Mouse (Mus musculus) kidney, adult 2 months (tissue): ENCODE measurements around the gene Cd79b. TPM values are rescaled to one million over a fixed set of nuclear protein-coding genes. Genes with fewer than 3 reads are reported as not detected.
A peak's percentile ranks its signal among the peaks of the same experiment; 100 is the strongest.

ENCODE experiments used
- DNase-seq: peaks from one replicate; pipeline ENCODE4 v3.0.0; 2021
- H3K27ac ChIP-seq: fragments of 200-500 bp; 2 replicates; pipeline ENCODE4 v1.5.1; 2012; ENCODE audit warnings: low read depth, low read length, control low read depth, inconsistent platforms; ENCODE audit not compliant: insufficient read depth
- H3K27me3 ChIP-seq: fragments of 200-500 bp; replicated peaks from 2 replicates; pipeline ENCODE4 v1.6.1; 2012; ENCODE audit warnings: mild to moderate bottlenecking, moderate library complexity, low read length, inconsistent platforms; ENCODE audit not compliant: control insufficient read depth, insufficient read depth
- H3K36me3 ChIP-seq: fragments of 200-500 bp; 2 replicates; pipeline ENCODE4 v1.6.1; 2012; ENCODE audit warnings: mild to moderate bottlenecking, moderate library complexity, low read length, inconsistent platforms; ENCODE audit not compliant: control insufficient read depth, insufficient read depth
- H3K4me1 ChIP-seq: fragments of 200-500 bp; 2 replicates; pipeline ENCODE4 v1.6.1; 2011; ENCODE audit warnings: low read length; ENCODE audit not compliant: control insufficient read depth, insufficient read depth
- H3K4me3 ChIP-seq: fragments of 200-500 bp; 2 replicates; pipeline ENCODE4 v1.5.1; 2011; ENCODE audit warnings: mild to moderate bottlenecking, low read depth, low read length, control low read depth; ENCODE audit not compliant: insufficient read depth
- CTCF ChIP-seq: fragments of 200-500 bp; conservative IDR thresholded peaks from 2 replicates; pipeline ENCODE4 v1.5.1; 2011; ENCODE audit warnings: low read depth, mild to moderate bottlenecking, control low read depth, low read length, moderate library complexity, mixed read lengths; ENCODE audit not compliant: insufficient read depth, insufficient read length
- POLR2A ChIP-seq: fragments of 200-500 bp; IDR thresholded peaks from one replicate; pipeline ENCODE4 v1.6.1; 2011; ENCODE audit warnings: low read depth, low read length, control low read depth
- WGBS: fragments of 180-500 bp; shearing (Covaris S2); methylation state at CpG from one replicate; pipeline ENCODE4 v1.1.7; 2018; 5-methylcytosine and 5-hydroxymethylcytosine counted together
- polyA plus RNA-seq: library from polyadenylated mRNA; depleted of rRNA; stranded (reverse); fragments of >200 nt; gene quantifications from 2 replicates; pipeline ENCODE4 v1.2.3, GENCODE M21; 2012

The Cd79b gene
- polyA plus RNA-seq, 1 experiment = 17.9 TPM

- WGBS = 24% methylated on average over 8 of the region's 8 CpGs
Measured at GRCm38 (mm10) chr11:106289369-106289768, 25.2 kb downstream of the Cd79b start.

GRCm38 (mm10) chr11:106286987-106287386 lies 27.6 kb downstream of the Cd79b start:
- H3K27ac ChIP-seq = no peak overlapping the region
- H3K4me3 ChIP-seq = no peak overlapping the region
- no peaks in the 10 kb centered on the region for H3K27me3 ChIP-seq
- H3K36me3 ChIP-seq = no peaks in the 10 kb centered on the region
- H3K4me1 ChIP-seq = no peaks in the 10 kb centered on the region
- TF ChIP-seq POLR2A (no peak), CTCF (no peak)
- no peak for DNase-seq
- 63% methylated on average over 11 of the region's 11 CpGs for WGBS

More at GRCm38 (mm10) chr11:106289369-106289768, 25.2 kb downstream of the Cd79b start:
- TF ChIP-seq POLR2A (no peak), CTCF (peak; percentile 37; the same call in 1 of the 2 replicates)
- no peak overlapping the region for H3K27ac ChIP-seq
- H3K36me3 ChIP-seq = no peaks in the 10 kb centered on the region
- H3K27me3 ChIP-seq = no peaks in the 10 kb centered on the region
- H3K4me1 ChIP-seq = no peaks in the 10 kb centered on the region
- DNase-seq = peak; percentile 71
- no peak overlapping the region for H3K4me3 ChIP-seq

DNA sequence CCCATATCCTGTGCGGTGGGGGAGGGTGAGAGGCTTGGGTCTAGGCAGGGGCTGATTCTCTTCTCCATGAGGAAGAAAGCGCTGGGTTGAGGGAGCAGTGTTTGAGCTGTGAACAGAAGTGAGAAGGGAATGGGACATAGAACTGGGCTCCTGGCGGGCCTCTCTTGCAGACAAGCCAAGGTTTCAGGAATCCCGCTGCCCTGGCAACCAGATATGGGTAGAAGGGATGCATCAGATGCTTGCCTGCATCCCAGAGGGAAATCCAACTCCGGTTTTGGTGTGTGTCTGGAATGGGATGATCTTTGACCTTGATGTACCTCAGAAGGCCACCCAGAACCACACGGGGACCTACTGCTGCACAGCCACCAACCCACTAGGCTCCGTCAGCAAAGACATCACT lies 28.4 kb downstream of the Cd79b start:
- H3K36me3 ChIP-seq = no peaks in the 10 kb centered on the region
- no peak overlapping the region for H3K27ac ChIP-seq
- H3K4me1 ChIP-seq = no peaks in the 10 kb centered on the region
- TF ChIP-seq CTCF = no peak
- no peak for TF ChIP-seq POLR2A
- 88% methylated on average over 7 of the region's 7 CpGs for WGBS
- H3K4me3 ChIP-seq = no peak overlapping the region
- H3K27me3 ChIP-seq = no peaks in the 10 kb centered on the region
- DNase-seq = no peak

DNA sequence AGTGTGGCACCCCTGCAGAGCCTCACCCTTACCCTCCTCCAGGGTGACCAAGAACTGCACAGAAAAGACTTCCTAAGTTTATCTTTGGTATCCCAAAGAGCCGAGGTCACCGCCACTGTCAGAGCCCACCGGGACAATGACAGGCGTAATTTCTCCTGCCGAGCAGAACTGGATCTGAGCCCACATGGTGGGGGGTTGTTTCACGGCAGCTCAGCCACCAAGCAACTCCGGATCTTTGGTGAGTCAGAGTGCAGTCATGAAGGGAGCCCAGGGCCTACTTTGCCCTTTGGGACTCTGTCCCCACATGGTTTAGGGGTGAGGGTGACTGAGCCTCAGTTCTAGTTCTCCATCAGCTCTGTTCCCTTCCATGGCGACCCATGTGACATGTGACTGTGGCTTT lies 30.4 kb downstream of the Cd79b start:
- H3K27ac ChIP-seq = no peak overlapping the region
- H3K4me3 ChIP-seq = no peak overlapping the region
- 63% methylated on average over 8 of the region's 8 CpGs for WGBS
- no peak for DNase-seq
- no peak for TF ChIP-seq POLR2A
- no peak for TF ChIP-seq CTCF
- no peaks in the 10 kb centered on the region for H3K36me3 ChIP-seq
- H3K27me3 ChIP-seq = no peaks in the 10 kb centered on the region
- H3K4me1 ChIP-seq = no peaks in the 10 kb centered on the region

- WGBS = 83% methylated on average over 4 of the region's 4 CpGs
- no peak for DNase-seq
- H3K36me3 ChIP-seq = no peaks in the 10 kb centered on the region
- no peaks in the 10 kb centered on the region for H3K27me3 ChIP-seq
- no peak overlapping the region for H3K27ac ChIP-seq
- no peaks in the 10 kb centered on the region for H3K4me1 ChIP-seq
- TF ChIP-seq CTCF (no peak), POLR2A (no peak)
- H3K4me3 ChIP-seq = no peak overlapping the region
Measured at GRCm38 (mm10) chr11:106283371-106283770, 31.2 kb downstream of the Cd79b start.

GRCm38 (mm10) chr11:106282452-106282851 lies 32.1 kb downstream of the Cd79b start:
- Histone ChIP-seq H3K4me1 (no peaks in the 10 kb centered on the region), H3K27me3 (no peaks in the 10 kb centered on the region), H3K36me3 (no peaks in the 10 kb centered on the region), H3K27ac (no peak overlapping the region), H3K4me3 (no peak overlapping the region)
- DNase-seq = no peak
- 84% methylated on average over 6 of the region's 6 CpGs for WGBS
- TF ChIP-seq POLR2A (no peak), CTCF (no peak)

GRCm38 (mm10) chr11:106276454-106276853 lies 38.1 kb downstream of the Cd79b start, which contains the start of gene Tcam1:
Tcam1 (plus strand) TSS chr11:106276672.
- H3K27me3 ChIP-seq = no peaks in the 10 kb centered on the region
- WGBS = 4% methylated on average over 25 of the region's 25 CpGs
- peaks cover 5% of the 10 kb centered on the region for H3K4me1 ChIP-seq
- H3K27ac ChIP-seq = no peak within 1 kb of the TSS
- H3K4me3 ChIP-seq = no peak within 1 kb of the TSS
- DNase-seq = peak; percentile 95
- H3K36me3 ChIP-seq = no peaks in the 10 kb centered on the region
- TF ChIP-seq POLR2A (no peak), CTCF (peak; percentile 98)

GRCm38 (mm10) chr11:106274971-106275411 lies 39.6 kb downstream of the Cd79b start:
- H3K4me3 ChIP-seq = no peak overlapping the region
- no peak overlapping the region for H3K27ac ChIP-seq
- DNase-seq = peak; percentile 73
- 45% methylated on average over 7 of the region's 7 CpGs for WGBS
- H3K36me3 ChIP-seq = no peaks in the 10 kb centered on the region
- H3K27me3 ChIP-seq = no peaks in the 10 kb centered on the region
- TF ChIP-seq POLR2A = no peak
- TF ChIP-seq CTCF = no peak
- H3K4me1 ChIP-seq = peaks cover 17% of the 10 kb centered on the region
